Mouse (Mus musculus): ENCODE measurements around the gene Rps27a.

Gene Rps27a

GRCm38 (mm10) chr11:29512818-29513535 lies 34.9 kb downstream of the Rps27a start:
- no peak for DNase-seq (ENCODE audit: low spot score)

DNA sequence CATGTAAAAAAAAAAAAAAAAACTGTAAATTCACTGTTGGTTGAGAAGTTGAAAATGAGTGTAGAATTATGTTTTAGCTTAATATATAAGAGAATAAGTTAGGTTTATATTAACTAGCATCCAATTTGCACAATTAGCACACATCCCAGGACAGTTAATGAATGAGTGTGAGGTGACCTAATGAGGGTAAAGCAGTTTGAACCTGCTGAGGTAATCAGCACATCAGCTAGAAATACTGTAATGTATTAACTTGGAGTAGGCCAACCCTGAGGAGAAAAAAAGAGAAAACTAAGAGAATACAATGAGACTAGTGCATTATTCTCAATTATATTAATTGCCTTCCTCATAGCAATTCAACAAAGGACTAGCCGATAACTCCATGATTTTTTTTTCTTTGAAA lies 38.5 kb downstream of the Rps27a start:
- DNase-seq (ENCODE audit: low spot score): no peak

DNA sequence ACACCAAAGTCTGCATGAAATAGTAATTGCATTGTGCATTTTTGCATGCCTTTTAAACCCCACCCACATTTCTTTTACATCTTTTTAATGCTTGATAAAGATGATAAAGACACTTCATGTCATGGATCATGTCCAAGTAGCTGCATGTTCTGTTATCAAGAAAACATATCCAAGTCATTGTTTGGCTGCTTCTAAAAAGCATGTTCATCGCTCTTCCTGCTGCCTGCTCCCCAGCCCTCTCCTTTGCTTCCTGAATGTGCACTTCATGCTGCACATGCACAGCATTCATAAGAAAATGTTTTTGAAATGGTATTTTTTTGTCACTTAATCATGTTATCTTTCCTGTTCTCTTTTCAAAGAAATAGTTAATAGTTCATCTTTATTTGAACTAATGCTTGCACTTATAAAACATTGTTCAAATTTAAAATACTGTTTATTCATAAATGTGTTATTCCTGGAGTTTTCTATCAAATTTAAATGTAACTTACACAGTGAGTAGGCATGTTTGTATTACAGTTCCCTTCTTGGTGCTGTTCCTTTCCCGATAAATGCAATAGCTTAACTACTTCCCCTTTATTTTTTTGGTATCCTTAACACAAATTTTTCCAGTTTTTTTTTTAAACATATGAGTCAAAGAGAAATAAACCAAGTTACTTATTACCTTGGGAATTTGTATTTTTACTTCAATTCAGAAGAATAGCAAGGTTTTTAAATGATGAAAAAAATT lies 42.8 kb downstream of the Rps27a start:
- DNase-seq (ENCODE audit: low spot score): no peak

- no peak for DNase-seq (ENCODE audit: low spot score)
These were observed 43.7 kb downstream of the Rps27a start for GRCm38 (mm10) chr11:29503948-29504893.

- DNase-seq (ENCODE audit: low spot score): no peak
These were observed 50.9 kb downstream of the Rps27a start for GRCm38 (mm10) chr11:29496962-29497361.
